Mouse (Mus musculus) induced T-regulatory cell, adult 2 months (primary cell): Measurements from ENCODE around the gene Gm49393.
"Not testable (repeated sequence)": the region's sequence is repeated elsewhere in the genome, so short reads cannot be mapped to it uniquely, and the experiment has no call there.

Experiments used
- DNase-seq: peaks from one replicate; pipeline ENCODE4 v3.0.0-alpha.2; 2012; ENCODE audit warnings: low read depth

Gene Gm49393

GRCm38 (mm10) chr13:60935490-60935889 is at the start of gene Gm49393:
TSS of gene Gm49393 (minus strand) at chr13:60935590.
- not testable (repeated sequence) for DNase-seq

- DNase-seq: not testable (repeated sequence)
Measured at GRCm38 (mm10) chr13:60972319-60972718, 36.9 kb upstream of the Gm49393 start.

GRCm38 (mm10) chr13:60963985-60964384 is 28.6 kb upstream of the Gm49393 start:
- not testable (repeated sequence) for DNase-seq

- no peak for DNase-seq
Measured at GRCm38 (mm10) chr13:60961706-60962105, 26.3 kb upstream of the Gm49393 start.

- not testable (repeated sequence) for DNase-seq
Measured at GRCm38 (mm10) chr13:60941884-60942283, 6.5 kb upstream of the Gm49393 start, which contains the start of gene Tpbpa. TSS of gene Tpbpa (minus strand) at chr13:60941984.

- peak; percentile 57 for DNase-seq
Measured at GRCm38 (mm10) chr13:60936500-60936901, 1.1 kb upstream of the Gm49393 start, which contains the start of the genes Gm49391 and Ctla2a. TSS of gene Gm49391 (minus strand) at chr13:60936571. TSS of gene Ctla2a (minus strand) at chr13:60936625.

GRCm38 (mm10) chr13:60904780-60905179 is 30.6 kb downstream of the Gm49393 start, which contains the start of gene Tpbpb:
TSS of gene Tpbpb (minus strand) at chr13:60904880.
- DNase-seq: not testable (repeated sequence)

GRCm38 (mm10) chr13:60897328-60897727 is 38.1 kb downstream of the Gm49393 start, which contains the start of gene Ctla2b:
TSS of gene Ctla2b (minus strand) at chr13:60897447.
- DNase-seq: peak; percentile 51

GRCm38 (mm10) chr13:60896794-60897193 is 38.6 kb downstream of the Gm49393 start, which contains the start of gene Gm49392:
TSS of gene Gm49392 (minus strand) at chr13:60896894.
- DNase-seq: not testable (repeated sequence)

GRCm38 (mm10) chr13:60895406-60896160 is 39.8 kb downstream of the Gm49393 start:
- no peak for DNase-seq

- no peak for DNase-seq
Measured at GRCm38 (mm10) chr13:60892301-60892700, 43.1 kb downstream of the Gm49393 start.

GRCm38 (mm10) chr13:60864281-60864680 is 71.1 kb downstream of the Gm49393 start, which contains the start of gene 4930486L24Rik:
TSS of gene 4930486L24Rik (minus strand) at chr13:60864475.
- DNase-seq: no peak

GRCm38 (mm10) chr13:60848241-60849120 is 86.9 kb downstream of the Gm49393 start:
- DNase-seq: peak; percentile 57

- no peak for DNase-seq
Measured at GRCm38 (mm10) chr13:60843153-60843552, 92.2 kb downstream of the Gm49393 start.

GRCm38 (mm10) chr13:60842703-60843102 is 92.7 kb downstream of the Gm49393 start:
- no peak for DNase-seq

GRCm38 (mm10) chr13:60839353-60839902 is 96.0 kb downstream of the Gm49393 start:
- DNase-seq: peak; percentile 12

GRCm38 (mm10) chr13:60826052-60826451 is 109.3 kb downstream of the Gm49393 start:
- DNase-seq: peak; percentile 28

- no peak for DNase-seq
Measured at GRCm38 (mm10) chr13:60820486-60821175, 114.8 kb downstream of the Gm49393 start.

- peak; percentile 19 for DNase-seq
Measured at GRCm38 (mm10) chr13:60819469-60819868, 115.9 kb downstream of the Gm49393 start.

GRCm38 (mm10) chr13:60813722-60814121 is 121.7 kb downstream of the Gm49393 start:
- DNase-seq: no peak

GRCm38 (mm10) chr13:60812768-60813167 is 122.6 kb downstream of the Gm49393 start:
- no peak for DNase-seq
